Mouse (Mus musculus) lung, adult 2 months (tissue): ENCODE measurements around the gene Irak1bp1. TPM values are rescaled to one million over a fixed set of nuclear protein-coding genes. Genes with fewer than 3 reads are reported as not detected.
A peak's percentile ranks its signal among the peaks of the same experiment; 100 is the strongest.

ENCODE experiments used
- DNase-seq: peaks from one replicate; pipeline ENCODE4 v3.0.0; 2022
- H3K4me1 ChIP-seq: fragments of 200-500 bp; 2 replicates; pipeline ENCODE4 v1.6.1; 2011; ENCODE audit warnings: low read length; ENCODE audit not compliant: control insufficient read depth, insufficient read depth
- H3K4me3 ChIP-seq: fragments of 200-500 bp; replicated peaks from 2 replicates; pipeline ENCODE3; 2011; ENCODE audit warnings: low read depth, mild to moderate bottlenecking, control low read depth, low read length; ENCODE audit errors: extremely low read depth
- CTCF ChIP-seq: fragments of 200-500 bp; IDR thresholded peaks from 2 replicates; pipeline ENCODE4 v1.5.1; 2011; ENCODE audit warnings: mild to moderate bottlenecking, low read length, control low read depth; ENCODE audit not compliant: insufficient read depth
- POLR2A ChIP-seq: fragments of 200-500 bp; IDR thresholded peaks from 2 replicates; pipeline ENCODE4 v1.6.1; 2011; ENCODE audit warnings: low read depth, mild to moderate bottlenecking, control low read depth, low read length, borderline replicate concordance; ENCODE audit errors: extremely low read depth
- WGBS: fragments of 180-500 bp; shearing (Covaris S2); methylation state at CpG from one replicate; pipeline ENCODE4 v1.1.7; 2018; 5-methylcytosine and 5-hydroxymethylcytosine counted together
- polyA plus RNA-seq: library from polyadenylated mRNA; depleted of rRNA; stranded (reverse); fragments of >200 nt; gene quantifications from 2 replicates; pipeline ENCODE4 v1.2.3, GENCODE M21; 2012

Gene Irak1bp1
- polyA plus RNA-seq, 1 experiment = 5.2 TPM

- Histone ChIP-seq H3K4me1 (no peaks in the 10 kb centered on the region), H3K4me3 (peak overlapping the region; percentile 81)
- WGBS = under 1% methylated on average over 65 of the region's 65 CpGs
- peak; percentile 76 for DNase-seq
- peak; percentile 32; the same call in 1 of the 2 replicates for TF ChIP-seq POLR2A
- no peak for TF ChIP-seq CTCF
Measured at GRCm38 (mm10) chr9:82829693-82830430, 522 bp downstream of the Irak1bp1 start.

- no peak for DNase-seq
- Histone ChIP-seq H3K4me1 (no peaks in the 10 kb centered on the region), H3K4me3 (no peak overlapping the region)
- TF ChIP-seq POLR2A = no peak
- no peak for TF ChIP-seq CTCF
- WGBS = 42% methylated on average over 4 of the region's 4 CpGs
Measured at GRCm38 (mm10) chr9:82831891-82832290, 2.6 kb downstream of the Irak1bp1 start.

- no peak for DNase-seq
- no peak overlapping the region for H3K4me3 ChIP-seq
- TF ChIP-seq CTCF = no peak
- TF ChIP-seq POLR2A = no peak
- 73% methylated on average over 6 of the region's 6 CpGs for WGBS
- no peaks in the 10 kb centered on the region for H3K4me1 ChIP-seq
Measured at GRCm38 (mm10) chr9:82835921-82836320, 6.6 kb downstream of the Irak1bp1 start.

DNA sequence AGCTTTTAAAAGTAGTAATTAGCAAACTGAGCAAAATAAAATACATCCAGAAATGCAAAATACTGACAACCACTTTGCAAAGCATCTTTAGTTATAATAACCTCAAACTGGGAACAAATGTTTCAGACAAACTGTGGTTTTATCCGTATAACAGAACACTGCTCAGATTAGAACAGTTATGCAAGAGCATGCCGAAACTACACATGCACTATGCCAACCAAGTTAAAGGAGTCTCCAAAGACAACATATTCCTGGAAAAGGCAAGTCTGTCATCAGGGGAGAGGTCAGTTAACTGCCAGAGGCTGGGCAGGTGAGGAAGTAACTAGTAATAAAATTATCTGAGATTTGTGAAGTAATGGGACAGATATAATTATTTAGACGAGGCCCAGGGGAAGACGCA is 13.3 kb downstream of the Irak1bp1 start:
- WGBS = 79% methylated on average over 4 of the region's 4 CpGs
- Histone ChIP-seq H3K4me1 (no peaks in the 10 kb centered on the region), H3K4me3 (no peak overlapping the region)
- no peak for DNase-seq
- TF ChIP-seq CTCF (no peak), POLR2A (no peak)

DNA sequence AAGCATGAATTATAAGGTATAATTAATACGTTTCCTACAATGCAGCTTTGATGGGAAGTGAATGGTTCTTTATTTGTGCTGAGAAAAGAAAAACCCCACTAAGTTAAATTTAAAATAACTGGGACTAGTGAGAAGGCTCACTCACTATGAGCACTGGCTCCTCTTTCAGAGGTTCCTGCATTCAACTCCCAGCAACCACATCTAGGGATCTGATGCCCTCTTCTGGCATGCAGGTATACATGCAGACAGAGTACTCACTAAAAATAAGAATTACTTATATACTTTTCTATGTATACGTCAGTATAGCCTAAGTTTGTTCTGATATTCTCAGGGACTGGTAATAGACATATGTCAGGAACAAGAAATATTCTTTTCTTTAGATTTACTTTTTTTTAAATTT is 24.7 kb downstream of the Irak1bp1 start:
- Histone ChIP-seq H3K4me1 (no peaks in the 10 kb centered on the region), H3K4me3 (no peak overlapping the region)
- no peak for DNase-seq
- 53% methylated on average over 2 of the region's 2 CpGs for WGBS
- TF ChIP-seq POLR2A (no peak), CTCF (no peak)

DNA sequence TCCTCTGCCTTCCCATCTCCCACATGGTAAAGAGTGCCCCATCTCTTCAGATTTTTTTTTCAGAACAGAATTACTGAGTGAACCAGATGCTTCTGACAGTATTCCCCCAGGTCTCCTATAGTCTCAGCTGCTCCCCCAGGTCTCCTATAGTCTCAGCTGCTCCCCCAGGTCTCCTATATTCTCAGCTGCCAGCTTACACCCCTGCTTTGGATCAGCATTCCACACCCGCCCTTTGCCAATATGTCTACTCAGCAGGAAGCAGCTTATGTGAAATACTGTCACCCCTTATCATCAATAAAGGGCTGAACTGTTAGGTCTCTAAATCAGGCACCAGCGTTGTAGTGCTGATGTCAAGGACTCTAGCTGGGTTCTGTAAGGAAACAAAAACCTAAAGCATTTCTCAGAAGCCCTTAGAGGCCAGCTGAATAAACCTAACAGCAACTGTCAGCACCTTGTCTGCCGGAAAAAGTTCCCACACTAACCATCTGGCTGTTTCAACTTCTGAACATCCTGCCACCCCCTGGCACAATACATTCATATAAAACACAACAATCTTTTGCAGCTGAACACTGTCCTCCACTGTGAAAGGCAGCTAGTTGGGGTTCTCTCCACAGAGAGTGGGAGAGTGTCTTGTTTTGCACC is 25.8 kb downstream of the Irak1bp1 start:
- WGBS = 29% methylated on average over 3 of the region's 3 CpGs
- no peak overlapping the region for H3K4me3 ChIP-seq
- no peak for DNase-seq
- TF ChIP-seq CTCF = no peak
- no peak for TF ChIP-seq POLR2A
- H3K4me1 ChIP-seq = no peaks in the 10 kb centered on the region

DNA sequence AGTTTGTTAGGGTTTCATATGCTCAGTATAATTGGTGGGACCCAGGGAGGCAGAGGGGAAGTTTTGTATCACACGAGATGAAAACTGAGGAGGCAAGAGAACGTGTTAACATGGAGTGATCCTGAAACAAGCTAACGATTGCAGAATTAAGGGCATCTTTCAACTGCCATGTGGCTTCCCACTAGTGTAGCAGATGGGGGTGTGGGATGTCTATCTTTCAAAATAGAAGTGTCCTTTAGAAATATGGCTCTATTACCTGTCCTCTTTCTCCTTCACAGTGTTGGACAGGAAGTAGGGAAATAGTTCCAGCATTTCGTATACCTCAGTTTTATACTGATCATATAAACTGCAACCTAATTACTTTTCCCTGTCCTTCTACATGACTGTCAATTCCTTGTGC is 26.9 kb downstream of the Irak1bp1 start:
- DNase-seq = no peak
- 86% methylated on average over 4 of the region's 4 CpGs for WGBS
- Histone ChIP-seq H3K4me1 (no peaks in the 10 kb centered on the region), H3K4me3 (no peak overlapping the region)
- no peak for TF ChIP-seq POLR2A
- TF ChIP-seq CTCF = no peak

DNA sequence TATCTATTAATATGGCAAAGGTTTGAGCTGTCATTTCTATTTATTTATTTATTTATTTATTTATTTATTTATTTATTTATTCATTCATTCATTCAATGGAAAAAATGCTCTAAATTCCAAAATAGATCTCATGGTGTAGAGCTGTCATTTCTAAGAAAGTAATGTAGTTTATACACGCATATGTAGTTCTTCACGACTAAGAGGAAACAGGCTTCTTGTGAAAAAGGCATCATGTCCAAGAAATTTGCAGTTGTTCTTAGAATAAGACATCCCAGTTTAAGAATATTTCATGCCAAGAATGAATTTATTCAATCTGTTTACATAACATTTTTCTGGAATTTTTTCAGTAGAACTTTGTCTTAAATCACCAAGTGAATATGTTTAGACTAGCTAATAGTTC is 31.5 kb downstream of the Irak1bp1 start:
- TF ChIP-seq POLR2A = no peak
- TF ChIP-seq CTCF = no peak
- WGBS = 68% methylated on average over 2 of the region's 2 CpGs

GRCm38 (mm10) chr9:82861316-82861715 is 32.0 kb downstream of the Irak1bp1 start:
- no peak for DNase-seq
- TF ChIP-seq CTCF = no peak
- TF ChIP-seq POLR2A = no peak
- 67% methylated on average over 4 of the region's 4 CpGs for WGBS
- no peak overlapping the region for H3K4me3 ChIP-seq
- no peaks in the 10 kb centered on the region for H3K4me1 ChIP-seq

More for the DNA sequence above, 31.5 kb downstream of the Irak1bp1 start:
- no peaks in the 10 kb centered on the region for H3K4me1 ChIP-seq
- DNase-seq = no peak
- no peak overlapping the region for H3K4me3 ChIP-seq
